Mouse (Mus musculus) G1E (cell line): ENCODE measurements around the gene Nebl.

Experiments used
- CTCF ChIP-seq: IDR thresholded peaks from 2 replicates; pipeline ENCODE4 v1.5.1; 2012; ENCODE audit warnings: low read depth, low read length, inconsistent platforms, mixed read lengths
- GATA1 ChIP-seq: IDR thresholded peaks from 2 replicates; pipeline ENCODE4 v1.6.1; 2012; ENCODE audit warnings: borderline replicate concordance, low read length, inconsistent platforms, mixed read lengths
- GATA2 ChIP-seq: IDR thresholded peaks from 2 replicates; pipeline ENCODE4 v1.6.1; 2012; ENCODE audit warnings: low read depth, low read length, inconsistent platforms, borderline replicate concordance
- POLR2AphosphoS5 ChIP-seq: IDR thresholded peaks from 2 replicates; pipeline ENCODE4 v1.6.1; 2012; ENCODE audit warnings: low read depth, low read length, inconsistent platforms; ENCODE audit not compliant: insufficient replicate concordance
- TAL1 ChIP-seq: conservative IDR thresholded peaks from 2 replicates; pipeline ENCODE4 v1.6.1; 2012; ENCODE audit warnings: low read depth, low read length, inconsistent platforms, mixed read lengths

DNA sequence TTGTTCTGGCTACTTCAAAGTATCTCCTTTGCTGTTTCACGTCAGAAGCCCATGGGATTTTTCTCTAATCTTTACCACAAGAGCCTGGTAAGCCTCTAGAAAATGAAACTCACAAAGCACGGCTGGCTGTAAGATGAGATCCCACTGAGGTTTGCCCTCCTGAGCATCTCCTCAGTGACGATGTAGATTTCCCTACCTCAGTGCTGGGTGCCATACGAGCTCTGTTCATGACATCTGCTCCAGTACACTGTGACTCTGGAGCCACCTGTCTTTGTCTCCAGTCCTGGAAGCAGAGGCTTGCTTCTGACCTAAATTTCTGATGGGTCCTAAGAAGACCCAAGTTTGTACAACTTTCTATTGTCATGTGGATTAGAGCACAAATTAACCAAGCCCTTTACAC lies 25.0 kb upstream of the Nebl start:
- TF ChIP-seq CTCF (no peak), GATA1 (no peak), GATA2 (no peak), TAL1 (no peak), POLR2AphosphoS5 (no peak)
